Mouse (Mus musculus): ENCODE measurements around the gene Gas2l3.

DNA sequence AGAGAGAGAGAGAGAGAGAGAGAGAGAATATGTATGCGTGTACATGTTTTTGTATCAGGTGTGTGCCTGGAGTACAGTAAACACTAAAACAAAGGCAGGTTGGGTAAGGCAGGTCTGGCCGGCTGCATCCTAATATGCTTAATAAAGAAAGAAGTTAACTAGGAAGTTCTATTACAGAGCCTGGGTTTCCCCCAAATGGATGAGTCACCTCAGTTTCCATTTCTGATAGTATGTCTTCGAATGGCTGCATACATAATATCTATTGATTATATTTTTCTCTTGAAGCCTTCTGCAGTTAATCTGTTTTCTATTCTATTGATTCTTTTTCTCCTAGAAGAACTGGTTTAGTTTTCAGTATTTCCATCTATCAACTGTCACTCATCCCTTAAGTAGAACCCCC lies 57.3 kb downstream of the Gas2l3 start:
- TF ChIP-seq CTCF (IDR thresholded peaks at IDR 0.05; ENCODE audit: low read depth, low read length) (no peak), GATA2 (IDR thresholded peaks at IDR 0.05; ENCODE audit: borderline replicate concordance, low read depth, low read length) (no peak)

All from G1E (cell line).